Mouse (Mus musculus) embryonic fibroblast, embryonic 13.5 days (primary cell): Measurements from ENCODE around the gene Cftr. TPM values are rescaled to one million over a fixed set of nuclear protein-coding genes. Genes with fewer than 3 reads are reported as not detected.

ENCODE experiments used
- H3K27ac ChIP-seq: 2 replicates; pipeline ENCODE4 v1.5.1; 2012; ENCODE audit warnings: low read length, control low read depth, inconsistent platforms; ENCODE audit not compliant: insufficient read depth
- H3K4me1 ChIP-seq: 2 replicates; pipeline ENCODE4 v1.6.1; 2011; ENCODE audit warnings: low read length; ENCODE audit not compliant: control insufficient read depth, insufficient read depth
- H3K4me3 ChIP-seq: 2 replicates; pipeline ENCODE4 v1.5.1; 2011; ENCODE audit warnings: mild to moderate bottlenecking, control low read depth, low read length; ENCODE audit not compliant: insufficient read depth
- CTCF ChIP-seq: IDR thresholded peaks from 2 replicates; pipeline ENCODE4 v1.5.1; 2011; ENCODE audit warnings: mild to moderate bottlenecking, control low read depth, low read length, moderate library complexity, borderline replicate concordance; ENCODE audit not compliant: insufficient read depth
- POLR2A ChIP-seq: IDR thresholded peaks from 2 replicates; pipeline ENCODE4 v1.6.1; 2011; ENCODE audit warnings: low read depth, mild to moderate bottlenecking, control low read depth, low read length, moderate library complexity
- polyA plus RNA-seq: library from polyadenylated mRNA; stranded (reverse); fragments of >200 nt; gene quantifications from 2 replicates; pipeline ENCODE4 v1.2.4, GENCODE M21; 2011; ENCODE audit warnings: low read depth; ENCODE audit not compliant: missing spikeins, insufficient read length

Cftr gene
- 0.28 and 0.30 TPM in 2 replicates for polyA plus RNA-seq

DNA sequence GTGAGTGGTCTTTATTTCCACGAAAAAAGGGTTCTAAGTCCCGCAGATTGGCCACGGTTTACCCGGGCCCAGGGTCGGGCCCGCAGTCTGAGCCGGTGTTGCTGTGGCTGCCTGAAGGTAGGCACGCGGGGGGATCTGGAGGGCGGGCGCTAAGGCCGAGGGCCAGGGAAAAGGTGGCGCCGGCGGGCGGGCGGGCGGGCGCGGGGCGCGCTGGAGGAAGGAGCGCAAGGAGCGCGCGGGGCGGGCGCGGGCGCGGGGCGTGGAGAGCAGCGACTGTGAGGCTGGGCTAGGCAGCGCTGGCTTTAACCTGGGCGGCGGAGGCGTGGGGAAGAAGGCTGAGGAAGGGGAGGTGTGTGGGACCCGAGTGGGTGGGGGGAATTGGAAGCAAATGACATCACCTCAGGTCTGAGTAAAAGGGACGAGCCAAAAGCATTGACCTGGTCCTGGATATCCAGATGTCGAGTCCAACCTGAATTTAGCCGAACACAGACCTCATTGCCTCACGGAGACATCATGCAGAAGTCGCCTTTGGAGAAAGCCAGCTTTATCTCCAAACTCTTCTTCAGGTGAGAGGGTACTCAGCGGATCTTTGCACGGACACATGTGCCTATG, at the start of gene Cftr:
Gene Cftr, plus strand, starts transcription at position 377 of the 612 bp plus-strand sequence.
- H3K27ac ChIP-seq, result no peak within 1 kb of the TSS
- 0 out of 2 replicates have a peak, but pooled peaks cover 2% of the 10 kb centered on the region for H3K4me1 ChIP-seq
- TF ChIP-seq POLR2A, result no peak
- peak within 1 kb of the TSS; percentile 47 for H3K4me3 ChIP-seq

DNA sequence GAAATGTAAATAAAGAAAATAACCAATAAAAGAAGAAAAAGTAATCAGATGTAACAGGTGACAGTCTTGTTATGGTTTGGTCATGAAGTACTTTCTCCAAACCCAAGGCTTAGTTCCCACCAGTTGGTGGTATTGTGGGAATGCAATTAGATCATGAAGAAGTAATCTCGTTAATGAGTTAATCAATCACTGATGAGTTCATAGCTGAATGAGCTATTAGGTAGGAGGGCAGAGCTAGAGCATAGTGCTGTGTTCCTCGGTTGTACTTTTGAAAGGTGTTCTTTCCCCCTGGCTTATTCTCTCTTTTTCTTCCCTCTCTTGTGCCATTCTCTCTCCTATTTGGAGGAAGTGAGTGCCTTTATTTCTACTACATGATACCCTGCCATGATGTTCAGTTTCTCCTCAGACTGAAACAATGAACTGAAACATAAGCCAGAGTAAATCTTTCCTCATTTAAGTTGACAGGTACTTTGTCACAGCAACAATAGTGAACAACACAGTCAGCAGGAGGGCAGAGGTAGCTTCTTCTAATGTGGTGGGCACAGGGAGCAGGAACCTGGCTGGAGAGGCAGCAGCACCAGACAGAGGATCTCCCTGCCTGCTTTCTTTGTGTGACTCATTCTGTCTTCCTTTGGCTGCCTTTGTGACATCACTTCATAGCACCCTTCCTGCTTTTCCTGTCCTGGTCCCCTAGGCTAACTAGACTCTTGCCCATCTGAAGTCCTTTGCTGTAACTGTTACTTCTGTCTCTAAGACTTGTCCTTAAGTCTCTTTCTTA, 43.1 kb upstream of the Cftr start:
- Histone ChIP-seq H3K4me3 (no peak overlapping the region), H3K27ac (no peak overlapping the region), H3K4me1 (no peaks in the 10 kb centered on the region)
- TF ChIP-seq POLR2A, result no peak
- TF ChIP-seq CTCF, result no peak

DNA sequence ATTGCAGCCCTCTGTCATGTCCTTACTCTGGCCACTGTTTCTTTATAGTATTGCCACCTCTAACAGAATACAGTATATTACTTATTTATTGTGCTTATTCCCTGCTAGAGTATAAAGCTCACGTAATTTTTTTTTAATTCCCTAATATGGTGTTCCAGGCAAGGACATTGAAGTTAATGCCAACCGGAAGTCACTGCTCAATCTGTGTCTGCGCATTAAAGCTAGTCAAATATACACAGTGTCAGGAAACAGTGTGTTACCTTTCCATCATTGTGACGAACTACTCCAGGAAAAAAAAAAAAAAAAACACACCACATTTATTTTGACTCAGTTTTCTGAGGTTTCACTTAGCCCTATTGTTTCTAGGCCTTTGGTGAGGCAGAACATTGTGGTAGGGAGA, 42.4 kb upstream of the Cftr start:
- Histone ChIP-seq H3K4me3 (no peak overlapping the region), H3K4me1 (no peaks in the 10 kb centered on the region), H3K27ac (no peak overlapping the region)
- TF ChIP-seq CTCF (no peak), POLR2A (no peak)

DNA sequence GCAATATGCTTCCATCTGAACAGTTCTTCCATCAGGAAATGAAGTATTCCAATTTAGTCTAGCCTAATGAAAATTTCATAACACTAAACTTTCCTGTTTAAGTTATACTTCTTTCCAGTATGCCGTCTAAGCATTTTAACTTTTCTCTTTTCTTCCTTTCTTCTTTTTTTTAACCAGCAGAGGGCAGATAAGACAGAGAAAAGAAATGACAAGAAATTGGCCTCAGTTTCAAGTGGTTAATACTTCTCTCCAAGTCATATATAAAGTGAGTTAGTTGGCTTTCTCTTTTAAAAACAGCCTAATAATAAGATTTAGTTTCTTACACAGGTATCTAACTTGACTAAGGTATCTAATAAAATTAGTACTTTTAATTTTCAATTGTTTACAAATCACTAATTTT, 35.2 kb upstream of the Cftr start:
- Histone ChIP-seq H3K4me3 (no peak overlapping the region), H3K27ac (no peak overlapping the region), H3K4me1 (no peaks in the 10 kb centered on the region)
- no peak for TF ChIP-seq POLR2A
- TF ChIP-seq CTCF, result no peak

DNA sequence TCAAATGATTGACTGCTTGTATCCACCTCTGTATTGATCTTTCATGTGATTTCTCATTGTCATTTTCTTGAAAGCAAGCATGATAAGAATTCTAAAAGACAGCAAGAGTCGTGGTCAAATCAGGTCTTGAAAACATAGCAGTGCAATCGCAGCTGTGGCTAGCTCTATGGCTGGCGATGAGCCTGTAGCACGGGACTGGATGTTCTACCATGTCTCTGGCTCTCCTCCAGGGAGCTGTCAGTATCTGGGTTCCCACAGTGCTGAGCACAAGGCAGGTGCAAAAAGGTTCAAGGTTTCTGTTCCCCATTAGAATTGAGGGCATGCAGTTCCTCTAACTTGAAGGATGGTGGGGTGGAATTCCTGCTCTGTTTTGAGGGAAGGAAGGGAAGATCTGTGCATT, 17.5 kb upstream of the Cftr start:
- Histone ChIP-seq H3K27ac (no peak overlapping the region), H3K4me3 (no peak overlapping the region), H3K4me1 (no peaks in the 10 kb centered on the region)
- no peak for TF ChIP-seq CTCF
- no peak for TF ChIP-seq POLR2A

DNA sequence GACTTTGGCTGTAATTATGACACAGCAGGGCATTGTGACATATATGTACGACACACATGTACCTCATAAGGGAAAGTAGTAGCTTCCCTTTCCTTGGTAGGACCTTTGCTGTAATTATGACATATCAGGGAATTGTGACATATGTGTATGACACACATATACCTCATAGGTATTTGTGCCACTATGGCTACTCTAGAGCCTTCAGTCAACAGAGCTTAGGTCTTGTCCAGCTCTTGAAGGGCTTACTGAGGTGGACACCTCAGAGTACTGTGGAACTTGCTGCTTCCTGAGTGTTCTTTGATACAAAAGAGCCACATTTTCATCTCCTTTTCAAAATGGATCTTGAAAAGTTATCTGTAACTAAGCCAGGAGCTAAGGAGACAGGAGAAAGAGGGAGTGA, 869 bp upstream of the Cftr start:
- no peak overlapping the region for H3K27ac ChIP-seq
- no peak overlapping the region for H3K4me3 ChIP-seq
- 0 out of 2 replicates have a peak, but pooled peaks cover 2% of the 10 kb centered on the region for H3K4me1 ChIP-seq
- TF ChIP-seq CTCF, result no peak

DNA sequence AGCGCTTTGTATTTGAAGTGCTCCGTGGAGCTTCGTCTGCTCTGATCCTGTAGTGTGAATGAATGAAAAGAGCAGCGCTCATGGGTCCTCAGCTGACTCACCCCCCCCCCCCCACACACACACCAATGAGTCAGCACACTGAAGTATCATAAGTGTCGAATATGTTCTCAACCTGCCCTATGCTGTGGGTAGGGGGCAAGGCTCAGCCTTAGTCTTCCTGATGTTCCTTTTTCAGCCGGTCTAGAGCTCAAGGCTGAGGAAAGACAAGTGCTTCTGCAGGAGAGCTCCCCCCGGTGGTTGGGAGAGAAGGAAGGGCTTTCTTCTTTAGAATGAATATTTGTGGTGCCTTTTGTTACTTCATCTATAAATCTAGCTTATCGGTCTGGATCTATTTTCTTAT, 1.1 kb downstream of the Cftr start:
- Histone ChIP-seq H3K27ac (no peak overlapping the region), H3K4me1 (0 out of 2 replicates have a peak, but pooled peaks cover 2% of the 10 kb centered on the region), H3K4me3 (no peak overlapping the region)
- TF ChIP-seq POLR2A (no peak), CTCF (no peak)

DNA sequence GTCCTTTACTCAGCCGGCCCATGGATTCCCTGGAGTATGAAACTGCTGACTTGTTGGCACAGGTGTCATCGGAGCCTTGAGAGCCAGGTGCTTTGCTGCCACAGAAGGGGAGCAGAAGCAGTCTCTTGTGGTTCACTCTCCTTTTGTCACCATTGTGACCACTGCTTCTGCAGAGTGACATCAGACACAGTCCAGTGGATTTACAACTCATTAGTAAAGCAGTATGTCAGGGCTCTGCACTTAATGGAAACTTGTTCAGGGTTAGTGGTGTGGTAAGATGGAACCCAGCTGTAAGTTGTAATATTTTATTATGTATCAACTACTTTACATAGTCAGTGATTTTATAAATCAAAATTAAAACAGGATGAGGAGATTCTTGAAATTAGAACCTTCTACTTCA, 7.0 kb downstream of the Cftr start:
- Histone ChIP-seq H3K4me1 (no peaks in the 10 kb centered on the region), H3K27ac (no peak overlapping the region), H3K4me3 (no peak overlapping the region)
- TF ChIP-seq POLR2A, result no peak
- no peak for TF ChIP-seq CTCF

DNA sequence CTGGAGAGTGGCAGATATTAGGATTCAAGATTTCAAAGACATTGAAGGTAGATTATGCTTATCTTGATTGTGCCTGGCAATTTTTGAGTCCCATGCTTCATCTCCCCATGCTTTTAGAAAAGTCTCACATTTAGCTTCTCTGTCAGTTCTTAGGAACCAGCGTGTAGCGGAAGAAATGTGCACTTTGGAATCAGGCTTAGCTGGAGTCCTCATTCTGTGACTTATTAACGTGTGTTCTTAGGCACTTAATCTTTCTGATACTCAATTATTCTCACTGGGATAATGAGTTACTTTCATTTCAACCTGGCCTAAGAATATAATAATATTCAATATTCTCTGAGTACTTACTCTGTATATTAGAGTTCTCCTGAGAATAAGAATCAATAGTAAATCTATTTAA, 10.2 kb downstream of the Cftr start:
- H3K4me3 ChIP-seq, result no peak overlapping the region
- no peaks in the 10 kb centered on the region for H3K4me1 ChIP-seq
- TF ChIP-seq CTCF (no peak), POLR2A (no peak)
- no peak overlapping the region for H3K27ac ChIP-seq

DNA sequence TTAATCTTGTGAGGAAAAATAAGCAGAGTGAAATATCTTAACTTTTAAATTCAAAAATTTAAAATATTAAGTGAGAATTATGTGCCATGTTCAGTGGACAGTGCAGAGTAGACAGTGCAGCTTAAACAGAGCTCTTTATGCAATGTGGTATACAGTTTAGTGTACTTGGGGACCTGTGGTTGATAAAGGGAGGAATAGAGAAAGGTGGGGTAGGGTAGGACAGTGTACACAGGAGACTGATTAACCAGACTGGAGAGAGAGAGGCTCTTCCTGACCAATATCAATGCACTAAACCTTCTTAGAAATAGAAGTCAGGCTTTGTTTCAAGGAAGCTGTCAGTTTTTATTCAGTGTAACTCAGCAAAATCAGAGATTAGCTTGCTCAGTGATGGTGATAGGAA, 12.4 kb downstream of the Cftr start:
- H3K4me3 ChIP-seq, result no peak overlapping the region
- TF ChIP-seq POLR2A, result no peak
- TF ChIP-seq CTCF, result no peak
- H3K4me1 ChIP-seq, result no peaks in the 10 kb centered on the region
- no peak overlapping the region for H3K27ac ChIP-seq
